Mouse (Mus musculus): ENCODE data around the gene Clcnka. TPM values are rescaled to one million over a fixed set of nuclear protein-coding genes. Genes with fewer than 3 reads are reported as not detected.

The Clcnka gene
- polyA plus RNA-seq, 1 experiment from 2014 or later = not detected

- H3K27ac ChIP-seq (ENCODE audit: low read depth, low read length) = no peak overlapping the region
- no peaks in the 10 kb centered on the region for H3K4me1 ChIP-seq (ENCODE audit: control insufficient read depth, insufficient read depth, low read length)
- no peaks in the 10 kb centered on the region for H3K36me3 ChIP-seq (ENCODE audit: control insufficient read depth, insufficient read depth, low read length)
- DNase-seq (ENCODE audit: low spot score) (no peak), ATAC-seq (ENCODE audit: insufficient read depth, low FRiP score, low TSS enrichment) (no peak)
- H3K4me3 ChIP-seq (ENCODE audit: low read depth, low read length) = no peak overlapping the region
- H3K9ac ChIP-seq (ENCODE audit: low read length) = no peak overlapping the region
- H3K27me3 ChIP-seq (ENCODE audit: control insufficient read depth, insufficient read depth, low read length) = 0 out of 2 replicates have a peak, but pooled peaks cover 4% of the 10 kb centered on the region
- WGBS = 81% methylated on average over 12 of the region's 12 CpGs
- H3K9me3 ChIP-seq (ENCODE audit: control insufficient read depth, low read length) = no peaks in the 10 kb centered on the region
- H3K4me2 ChIP-seq (ENCODE audit: low read depth) = no peak overlapping the region
These were observed 7.2 kb downstream of the Clcnka start for GRCm38 (mm10) chr4:141391293-141391692.

GRCm38 (mm10) chr4:141389366-141390150 lies 9.0 kb downstream of the Clcnka start:
- H3K27me3 ChIP-seq (ENCODE audit: control insufficient read depth, insufficient read depth, low read length) = peaks cover 8% of the 10 kb centered on the region; the same call in 1 of the 2 replicates
- no peak overlapping the region for H3K9ac ChIP-seq (ENCODE audit: low read length)
- H3K36me3 ChIP-seq (ENCODE audit: control insufficient read depth, insufficient read depth, low read length) = no peaks in the 10 kb centered on the region
- WGBS = 69% methylated on average over 18 of the region's 18 CpGs
- ATAC-seq (ENCODE audit: insufficient read depth, low FRiP score, low TSS enrichment) (0 out of 2 replicates have a peak, but pooled peaks have one; percentile 24), DNase-seq (ENCODE audit: low spot score) (no peak)
- H3K9me3 ChIP-seq (ENCODE audit: control insufficient read depth, low read length) = no peaks in the 10 kb centered on the region
- H3K4me3 ChIP-seq (ENCODE audit: low read depth, low read length) = no peak overlapping the region
- no peak overlapping the region for H3K4me2 ChIP-seq (ENCODE audit: low read depth)
- no peaks in the 10 kb centered on the region for H3K4me1 ChIP-seq (ENCODE audit: control insufficient read depth, insufficient read depth, low read length)
- H3K27ac ChIP-seq (ENCODE audit: low read depth, low read length) = no peak overlapping the region

- WGBS = 71% methylated on average over 5 of the region's 5 CpGs
- DNase-seq (ENCODE audit: low spot score) (no peak), ATAC-seq (ENCODE audit: insufficient read depth, low FRiP score, low TSS enrichment) (no peak)
These were observed 10.6 kb downstream of the Clcnka start for GRCm38 (mm10) chr4:141387933-141388332.

GRCm38 (mm10) chr4:141387093-141387784 lies 11.3 kb downstream of the Clcnka start:
- Histone ChIP-seq H3K27ac (ENCODE audit: low read depth, low read length) (no peak overlapping the region), H3K9ac (ENCODE audit: low read length) (no peak overlapping the region), H3K36me3 (ENCODE audit: control insufficient read depth, insufficient read depth, low read length) (no peaks in the 10 kb centered on the region), H3K4me3 (ENCODE audit: low read depth, low read length) (no peak overlapping the region), H3K27me3 (ENCODE audit: control insufficient read depth, insufficient read depth, low read length) (peaks cover 28% of the 10 kb centered on the region), H3K4me1 (ENCODE audit: control insufficient read depth, insufficient read depth, low read length) (peaks cover 6% of the 10 kb centered on the region; the same call in 1 of the 2 replicates), H3K9me3 (ENCODE audit: control insufficient read depth, low read length) (no peaks in the 10 kb centered on the region), H3K4me2 (ENCODE audit: low read depth) (no peak overlapping the region)
- DNase-seq (ENCODE audit: low spot score) (peak; percentile 83), ATAC-seq (ENCODE audit: insufficient read depth, low FRiP score, low TSS enrichment) (no peak)
- 18% methylated on average over 5 of the region's 5 CpGs for WGBS

More at GRCm38 (mm10) chr4:141387933-141388332, 10.6 kb downstream of the Clcnka start:
- Histone ChIP-seq H3K9ac (ENCODE audit: low read length) (no peak overlapping the region), H3K9me3 (ENCODE audit: control insufficient read depth, low read length) (no peaks in the 10 kb centered on the region), H3K27me3 (ENCODE audit: control insufficient read depth, insufficient read depth, low read length) (peaks cover 23% of the 10 kb centered on the region), H3K27ac (ENCODE audit: low read depth, low read length) (no peak overlapping the region), H3K4me3 (ENCODE audit: low read depth, low read length) (no peak overlapping the region), H3K36me3 (ENCODE audit: control insufficient read depth, insufficient read depth, low read length) (no peaks in the 10 kb centered on the region), H3K4me1 (ENCODE audit: control insufficient read depth, insufficient read depth, low read length) (no peaks in the 10 kb centered on the region; the same call in 1 of the 2 replicates), H3K4me2 (ENCODE audit: low read depth) (no peak overlapping the region)

- Histone ChIP-seq H3K9me3 (ENCODE audit: control insufficient read depth, low read length) (no peaks in the 10 kb centered on the region), H3K4me1 (ENCODE audit: control insufficient read depth, insufficient read depth, low read length) (peaks cover 8% of the 10 kb centered on the region; the same call in 1 of the 2 replicates), H3K36me3 (ENCODE audit: control insufficient read depth, insufficient read depth, low read length) (no peaks in the 10 kb centered on the region), H3K27me3 (ENCODE audit: control insufficient read depth, insufficient read depth, low read length) (peaks cover 36% of the 10 kb centered on the region), H3K4me3 (ENCODE audit: low read depth, low read length) (no peak overlapping the region), H3K9ac (ENCODE audit: low read length) (no peak overlapping the region), H3K4me2 (ENCODE audit: low read depth) (no peak overlapping the region), H3K27ac (ENCODE audit: low read depth, low read length) (no peak overlapping the region)
- ATAC-seq (ENCODE audit: insufficient read depth, low FRiP score, low TSS enrichment) (no peak), DNase-seq (ENCODE audit: low spot score) (no peak)
- WGBS = 73% methylated on average over 7 of the region's 7 CpGs
These were observed 12.4 kb downstream of the Clcnka start for GRCm38 (mm10) chr4:141386150-141386549.

GRCm38 (mm10) chr4:141385275-141385674 lies 13.2 kb downstream of the Clcnka start:
- peaks cover 8% of the 10 kb centered on the region; the same call in 1 of the 2 replicates for H3K4me1 ChIP-seq (ENCODE audit: control insufficient read depth, insufficient read depth, low read length)
- H3K4me2 ChIP-seq (ENCODE audit: low read depth) = no peak overlapping the region
- H3K4me3 ChIP-seq (ENCODE audit: low read depth, low read length) = no peak overlapping the region
- H3K27me3 ChIP-seq (ENCODE audit: control insufficient read depth, insufficient read depth, low read length) = peaks cover 43% of the 10 kb centered on the region
- DNase-seq (ENCODE audit: low spot score) (peak; percentile 71), ATAC-seq (ENCODE audit: insufficient read depth, low FRiP score, low TSS enrichment) (no peak)
- no peaks in the 10 kb centered on the region for H3K36me3 ChIP-seq (ENCODE audit: control insufficient read depth, insufficient read depth, low read length)
- H3K9ac ChIP-seq (ENCODE audit: low read length) = no peak overlapping the region
- H3K9me3 ChIP-seq (ENCODE audit: control insufficient read depth, low read length) = no peaks in the 10 kb centered on the region
- H3K27ac ChIP-seq (ENCODE audit: low read depth, low read length) = no peak overlapping the region
- WGBS = under 1% methylated on average over 7 of the region's 7 CpGs

- DNase-seq (ENCODE audit: low spot score) (peak; percentile 58), ATAC-seq (ENCODE audit: insufficient read depth, low FRiP score, low TSS enrichment) (no peak)
- peak overlapping the region; percentile 27; the same call in 1 of the 2 replicates for H3K9ac ChIP-seq (ENCODE audit: low read length)
- no peaks in the 10 kb centered on the region for H3K9me3 ChIP-seq (ENCODE audit: control insufficient read depth, low read length)
- H3K27ac ChIP-seq (ENCODE audit: low read depth, low read length) = no peak overlapping the region
- peak overlapping the region; percentile 26 for H3K4me3 ChIP-seq (ENCODE audit: low read depth, low read length)
- H3K36me3 ChIP-seq (ENCODE audit: control insufficient read depth, insufficient read depth, low read length) = no peaks in the 10 kb centered on the region
- H3K4me1 ChIP-seq (ENCODE audit: control insufficient read depth, insufficient read depth, low read length) = peaks cover 8% of the 10 kb centered on the region; the same call in 1 of the 2 replicates
- 1% methylated on average over 22 of the region's 25 CpGs for WGBS
- peaks cover 42% of the 10 kb centered on the region for H3K27me3 ChIP-seq (ENCODE audit: control insufficient read depth, insufficient read depth, low read length)
- peak overlapping the region; percentile 52 for H3K4me2 ChIP-seq (ENCODE audit: low read depth)
These were observed 16.1 kb downstream of the Clcnka start for GRCm38 (mm10) chr4:141382406-141382805.

- Histone ChIP-seq H3K4me3 (ENCODE audit: low read depth, low read length) (no peak overlapping the region), H3K36me3 (ENCODE audit: control insufficient read depth, insufficient read depth, low read length) (no peaks in the 10 kb centered on the region), H3K9me3 (ENCODE audit: control insufficient read depth, low read length) (no peaks in the 10 kb centered on the region), H3K27me3 (ENCODE audit: control insufficient read depth, insufficient read depth, low read length) (peaks cover 39% of the 10 kb centered on the region), H3K4me2 (ENCODE audit: low read depth) (no peak overlapping the region), H3K4me1 (ENCODE audit: control insufficient read depth, insufficient read depth, low read length) (peaks cover 8% of the 10 kb centered on the region; the same call in 1 of the 2 replicates), H3K27ac (ENCODE audit: low read depth, low read length) (no peak overlapping the region), H3K9ac (ENCODE audit: low read length) (no peak overlapping the region)
- 62% methylated on average over 8 of the region's 8 CpGs for WGBS
- ATAC-seq (ENCODE audit: insufficient read depth, low FRiP score, low TSS enrichment) (no peak), DNase-seq (ENCODE audit: low spot score) (no peak)
These were observed 18.9 kb downstream of the Clcnka start for GRCm38 (mm10) chr4:141379674-141380073.
